Mouse (Mus musculus) brain, embryonic 14.5 days (tissue): ENCODE results near the gene Hebp1.

Source experiments
- CTCF ChIP-seq: fragments of 200-500 bp; IDR thresholded peaks from 2 replicates; pipeline ENCODE4 v1.5.1; 2012; ENCODE audit warnings: inconsistent platforms, mild to moderate bottlenecking, moderate library complexity, borderline replicate concordance; ENCODE audit not compliant: insufficient read depth, insufficient read length; ENCODE audit errors: extremely low read depth
- POLR2A ChIP-seq: fragments of 200-500 bp; IDR thresholded peaks from 2 replicates; pipeline ENCODE4 v1.6.1; 2012; ENCODE audit warnings: mild to moderate bottlenecking, inconsistent platforms, borderline replicate concordance; ENCODE audit not compliant: poor library complexity, insufficient read depth, insufficient read length, severe bottlenecking; ENCODE audit errors: extremely low read depth

GRCm38 (mm10) chr6:135177271-135177670 is 20.6 kb downstream of the Hebp1 start:
- TF ChIP-seq POLR2A (no peak), CTCF (no peak)
